Mouse (Mus musculus): ENCODE data around the gene Adamts17. TPM values are rescaled to one million over a fixed set of nuclear protein-coding genes. Genes with fewer than 3 reads are reported as not detected.

Adamts17 gene
- total and polyA plus RNA-seq, 3 experiments = under 0.01 TPM; not detected in 2

DNA sequence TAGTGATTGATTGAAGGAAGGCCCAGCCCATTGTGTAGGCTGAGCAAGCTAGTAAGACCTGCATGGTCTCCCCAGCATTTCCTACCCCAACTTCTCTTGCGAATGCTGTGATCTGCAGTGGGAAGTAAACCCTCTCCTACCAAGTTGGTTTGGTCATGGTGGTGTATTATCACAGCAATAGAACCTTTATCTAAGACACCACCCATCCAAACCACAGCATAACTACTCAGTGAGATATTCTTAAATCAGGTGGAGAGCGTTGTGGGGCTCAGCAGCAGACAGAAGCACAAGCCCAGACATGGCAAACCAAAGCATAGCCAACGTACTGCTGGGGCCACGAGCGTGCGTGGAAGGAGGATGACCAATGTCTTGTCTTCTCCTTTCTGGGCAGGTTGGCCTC, 9.8 kb downstream of the Adamts17 start:
- ATAC-seq (ENCODE audit: extremely low read depth, insufficient number of reproducible peaks, low FRiP score, poor library complexity, severe bottlenecking) = no peak

DNA sequence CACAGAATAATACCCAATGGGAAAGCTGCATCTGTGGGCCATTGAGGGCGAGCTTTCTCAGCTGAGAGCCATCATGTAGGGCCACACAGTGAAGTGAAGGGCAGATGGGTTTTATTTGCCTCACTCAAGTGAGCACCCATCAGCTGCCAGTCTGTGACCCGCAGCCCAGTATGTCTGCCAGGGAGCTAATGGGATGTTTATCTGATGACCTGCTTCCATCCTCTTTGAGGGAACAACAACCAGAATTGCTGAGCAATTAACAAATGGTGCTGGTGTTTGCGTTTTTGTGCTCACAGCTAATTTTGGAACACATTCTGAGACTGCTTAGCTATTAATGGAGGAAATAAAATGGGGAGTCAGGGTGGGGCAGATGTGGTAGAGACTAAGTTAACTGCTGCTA, 12.6 kb downstream of the Adamts17 start:
- Histone ChIP-seq H3K4me3 (ENCODE audit: low read depth, low read length) (no peak overlapping the region), H3K36me3 (replicated peaks) (no peaks in the 10 kb centered on the region), H3K4me1 (ENCODE audit: insufficient read depth, low read depth, low read length) (no peaks in the 10 kb centered on the region), H3K9me3 (replicated peaks) (peaks cover 11% of the 10 kb centered on the region; the same call in 1 of the 2 replicates), H3K27me3 (ENCODE audit: insufficient read depth, low read length) (0 out of 2 replicates have a peak, but pooled peaks cover 2% of the 10 kb centered on the region)
- ATAC-seq (ENCODE audit: extremely low read depth, insufficient number of reproducible peaks, low FRiP score, poor library complexity, severe bottlenecking) (no peak), DNase-seq (ENCODE audit: low spot score) (no peak)
- no peak for TF ChIP-seq CTCF (IDR thresholded peaks at IDR 0.05; ENCODE audit: low read depth, low read length)
- no peak for TF ChIP-seq GATA2 (IDR thresholded peaks at IDR 0.05; ENCODE audit: borderline replicate concordance, low read depth, low read length)
- no peak for TF ChIP-seq TAL1 (conservative IDR thresholded peaks at IDR 0.05; ENCODE audit: low read depth, low read length)
- no peak for TF ChIP-seq GATA1 (IDR thresholded peaks at IDR 0.05; ENCODE audit: borderline replicate concordance, low read length)
- no peak for TF ChIP-seq POLR2AphosphoS5 (IDR thresholded peaks at IDR 0.05; ENCODE audit: insufficient replicate concordance, low read depth, low read length)

More for the DNA sequence above, 9.8 kb downstream of the Adamts17 start:
- DNase-seq (ENCODE audit: low spot score) = no peak
- H3K27me3 ChIP-seq (ENCODE audit: insufficient read depth, low read length) = 0 out of 2 replicates have a peak, but pooled peaks cover 2% of the 10 kb centered on the region
- H3K4me3 ChIP-seq (ENCODE audit: low read depth, low read length) = no peak overlapping the region
- H3K9me3 ChIP-seq (replicated peaks) = peaks cover 11% of the 10 kb centered on the region; the same call in 1 of the 2 replicates
- TF ChIP-seq POLR2AphosphoS5 (IDR thresholded peaks at IDR 0.05; ENCODE audit: insufficient replicate concordance, low read depth, low read length) (no peak), TAL1 (conservative IDR thresholded peaks at IDR 0.05; ENCODE audit: low read depth, low read length) (no peak), GATA1 (IDR thresholded peaks at IDR 0.05; ENCODE audit: borderline replicate concordance, low read length) (no peak), CTCF (IDR thresholded peaks at IDR 0.05; ENCODE audit: low read depth, low read length) (no peak), GATA2 (IDR thresholded peaks at IDR 0.05; ENCODE audit: borderline replicate concordance, low read depth, low read length) (no peak)
- H3K36me3 ChIP-seq (replicated peaks) = no peaks in the 10 kb centered on the region
- no peaks in the 10 kb centered on the region for H3K4me1 ChIP-seq (ENCODE audit: insufficient read depth, low read depth, low read length)

GRCm38 (mm10) chr7:66857610-66858009, 18.1 kb downstream of the Adamts17 start:
- ATAC-seq (ENCODE audit: extremely low read depth, insufficient number of reproducible peaks, low FRiP score, poor library complexity, severe bottlenecking) (no peak), DNase-seq (ENCODE audit: low spot score) (no peak)
- H3K4me1 ChIP-seq (ENCODE audit: insufficient read depth, low read depth, low read length) = no peaks in the 10 kb centered on the region
- H3K36me3 ChIP-seq (replicated peaks) = no peaks in the 10 kb centered on the region
- no peaks in the 10 kb centered on the region for H3K27me3 ChIP-seq (ENCODE audit: insufficient read depth, low read length)
- TF ChIP-seq GATA1 (IDR thresholded peaks at IDR 0.05; ENCODE audit: borderline replicate concordance, low read length) (no peak), TAL1 (conservative IDR thresholded peaks at IDR 0.05; ENCODE audit: low read depth, low read length) (no peak), GATA2 (IDR thresholded peaks at IDR 0.05; ENCODE audit: borderline replicate concordance, low read depth, low read length) (no peak), CTCF (IDR thresholded peaks at IDR 0.05; ENCODE audit: low read depth, low read length) (no peak), POLR2AphosphoS5 (IDR thresholded peaks at IDR 0.05; ENCODE audit: insufficient replicate concordance, low read depth, low read length) (no peak)
- H3K4me3 ChIP-seq (ENCODE audit: low read depth, low read length) = no peak overlapping the region
- H3K9me3 ChIP-seq (replicated peaks) = peaks cover 3% of the 10 kb centered on the region; the same call in 1 of the 2 replicates

DNA sequence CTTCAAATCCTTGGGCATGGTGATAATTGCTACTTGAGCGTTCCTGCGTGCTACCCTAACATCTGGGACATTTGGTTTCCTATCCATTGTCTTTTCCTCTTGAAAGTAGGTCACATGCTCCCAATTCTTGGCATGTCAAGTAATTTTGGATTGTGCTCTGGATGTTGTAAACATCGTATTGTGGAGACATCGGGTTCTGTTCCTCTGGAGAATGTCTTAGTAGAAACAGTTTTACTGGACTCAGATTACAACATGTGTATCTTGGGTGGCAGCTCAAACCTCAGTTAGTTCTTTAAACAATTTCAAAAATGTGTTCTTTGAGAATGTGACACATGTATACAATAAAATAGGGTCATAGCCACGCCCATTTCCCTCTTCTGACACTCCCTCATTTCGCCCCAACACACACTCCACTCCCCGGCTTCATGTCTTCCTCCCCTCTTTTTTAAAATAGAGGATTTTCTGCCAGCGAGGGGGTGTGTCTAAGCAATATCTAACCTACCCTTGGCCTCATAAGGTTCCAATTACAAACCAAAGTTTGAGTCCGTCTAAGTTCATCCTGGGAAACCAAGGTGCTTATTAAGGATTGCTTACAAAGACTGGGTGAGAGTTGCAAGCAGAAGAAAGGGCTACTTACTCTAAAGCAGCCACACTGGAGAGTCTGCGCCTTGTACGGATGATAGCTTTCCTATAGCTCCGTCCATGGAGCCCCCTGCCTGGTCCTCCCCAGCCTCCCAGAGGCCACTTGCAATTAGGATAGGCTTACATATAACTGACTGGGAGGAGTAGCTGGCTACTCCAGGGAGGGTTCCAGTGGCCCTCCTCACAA, 18.9 kb downstream of the Adamts17 start:
- ATAC-seq (ENCODE audit: extremely low read depth, insufficient number of reproducible peaks, low FRiP score, poor library complexity, severe bottlenecking) (no peak), DNase-seq (ENCODE audit: low spot score) (no peak)
- H3K4me1 ChIP-seq (ENCODE audit: insufficient read depth, low read depth, low read length) = no peaks in the 10 kb centered on the region
- TF ChIP-seq POLR2AphosphoS5 (IDR thresholded peaks at IDR 0.05; ENCODE audit: insufficient replicate concordance, low read depth, low read length) (no peak), TAL1 (conservative IDR thresholded peaks at IDR 0.05; ENCODE audit: low read depth, low read length) (no peak), GATA1 (IDR thresholded peaks at IDR 0.05; ENCODE audit: borderline replicate concordance, low read length) (no peak), GATA2 (IDR thresholded peaks at IDR 0.05; ENCODE audit: borderline replicate concordance, low read depth, low read length) (no peak), CTCF (IDR thresholded peaks at IDR 0.05; ENCODE audit: low read depth, low read length) (no peak)
- peaks cover 3% of the 10 kb centered on the region; the same call in 1 of the 2 replicates for H3K9me3 ChIP-seq (replicated peaks)
- H3K4me3 ChIP-seq (ENCODE audit: low read depth, low read length) = no peak overlapping the region
- no peaks in the 10 kb centered on the region for H3K36me3 ChIP-seq (replicated peaks)
- no peaks in the 10 kb centered on the region for H3K27me3 ChIP-seq (ENCODE audit: insufficient read depth, low read length)

DNA sequence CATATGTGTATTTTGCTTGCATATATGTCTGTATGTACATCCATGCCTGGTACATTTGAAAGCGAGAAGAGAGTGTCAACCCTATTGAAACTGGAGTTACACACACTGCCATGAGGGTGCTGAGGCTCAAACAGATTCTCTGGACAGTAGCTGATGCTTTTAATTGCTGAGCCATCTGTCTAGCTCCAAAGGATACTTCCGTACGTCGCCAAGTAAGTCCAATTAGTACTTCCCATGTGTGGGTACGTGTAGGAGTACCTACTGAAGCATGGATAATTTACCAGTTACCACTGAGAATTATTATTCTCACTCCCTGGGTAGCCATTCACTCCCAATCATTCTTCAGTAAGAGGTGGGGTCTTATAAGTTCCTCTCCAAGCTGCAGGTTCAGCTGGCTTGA, 19.7 kb downstream of the Adamts17 start:
- TF ChIP-seq GATA2 (IDR thresholded peaks at IDR 0.05; ENCODE audit: borderline replicate concordance, low read depth, low read length) = no peak
- no peak for TF ChIP-seq GATA1 (IDR thresholded peaks at IDR 0.05; ENCODE audit: borderline replicate concordance, low read length)
- no peak for TF ChIP-seq POLR2AphosphoS5 (IDR thresholded peaks at IDR 0.05; ENCODE audit: insufficient replicate concordance, low read depth, low read length)
- no peak for TF ChIP-seq TAL1 (conservative IDR thresholded peaks at IDR 0.05; ENCODE audit: low read depth, low read length)
- TF ChIP-seq CTCF (IDR thresholded peaks at IDR 0.05; ENCODE audit: low read depth, low read length) = no peak
- H3K27me3 ChIP-seq (ENCODE audit: insufficient read depth, low read length) = no peaks in the 10 kb centered on the region
- no peak for ATAC-seq (ENCODE audit: extremely low read depth, insufficient number of reproducible peaks, low FRiP score, poor library complexity, severe bottlenecking)

DNA sequence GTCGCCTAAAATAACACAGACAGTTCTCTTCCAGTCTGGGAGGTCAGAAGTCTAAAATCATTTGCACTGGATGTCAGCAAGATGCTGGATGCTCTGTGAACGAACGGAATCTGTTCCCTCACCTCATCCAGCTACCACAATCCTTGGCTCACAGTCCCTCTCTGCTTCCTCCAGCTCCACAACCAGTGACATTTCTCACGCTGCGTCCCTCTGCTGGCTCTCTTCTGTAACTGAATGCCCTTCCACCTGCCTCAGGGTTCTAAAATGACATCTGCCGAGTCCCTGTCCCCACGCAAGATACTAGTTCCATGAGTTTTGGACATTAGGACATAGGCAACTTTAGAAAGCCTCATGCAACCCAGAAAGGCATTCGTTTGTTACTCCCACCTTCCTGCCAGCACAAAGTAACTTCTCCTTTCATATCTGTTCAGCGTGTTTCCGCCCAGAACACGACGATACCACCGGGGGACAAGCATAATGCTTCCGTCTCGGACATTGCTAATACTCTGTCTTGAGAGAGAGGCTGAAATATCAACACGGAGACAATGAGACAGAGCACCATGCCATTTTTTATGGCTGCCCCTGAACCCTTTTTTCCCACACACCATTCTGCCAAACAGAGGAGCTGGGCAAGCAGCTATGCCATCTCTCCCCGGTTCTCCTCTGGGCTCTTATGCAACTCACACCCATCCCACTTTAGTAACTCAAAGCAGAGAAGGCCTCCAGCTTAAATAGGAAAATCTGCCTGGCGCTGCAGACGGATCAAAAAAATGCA, 27.6 kb downstream of the Adamts17 start:
- DNase-seq (ENCODE audit: low spot score) (no peak), ATAC-seq (ENCODE audit: extremely low read depth, insufficient number of reproducible peaks, low FRiP score, poor library complexity, severe bottlenecking) (no peak)
- TF ChIP-seq GATA2 (IDR thresholded peaks at IDR 0.05; ENCODE audit: borderline replicate concordance, low read depth, low read length) = no peak
- no peak for TF ChIP-seq CTCF (IDR thresholded peaks at IDR 0.05; ENCODE audit: low read depth, low read length)
- TF ChIP-seq TAL1 (conservative IDR thresholded peaks at IDR 0.05; ENCODE audit: low read depth, low read length) = no peak
- TF ChIP-seq POLR2AphosphoS5 (IDR thresholded peaks at IDR 0.05; ENCODE audit: insufficient replicate concordance, low read depth, low read length) = no peak
- no peak for TF ChIP-seq GATA1 (IDR thresholded peaks at IDR 0.05; ENCODE audit: borderline replicate concordance, low read length)
- Histone ChIP-seq H3K4me1 (ENCODE audit: insufficient read depth, low read depth, low read length) (no peaks in the 10 kb centered on the region), H3K9me3 (replicated peaks) (peaks cover 10% of the 10 kb centered on the region), H3K4me3 (ENCODE audit: low read depth, low read length) (no peak overlapping the region), H3K27me3 (ENCODE audit: insufficient read depth, low read length) (no peaks in the 10 kb centered on the region), H3K36me3 (replicated peaks) (no peaks in the 10 kb centered on the region)

More for the DNA sequence above, 19.7 kb downstream of the Adamts17 start:
- no peaks in the 10 kb centered on the region for H3K9me3 ChIP-seq (replicated peaks)
- no peak overlapping the region for H3K4me3 ChIP-seq (ENCODE audit: low read depth, low read length)
- DNase-seq (ENCODE audit: low spot score) = no peak
- no peaks in the 10 kb centered on the region for H3K36me3 ChIP-seq (replicated peaks)
- H3K4me1 ChIP-seq (ENCODE audit: insufficient read depth, low read depth, low read length) = no peaks in the 10 kb centered on the region
